Mouse (Mus musculus): Measurements from ENCODE around the gene Rasgrp4. TPM values are rescaled to one million over a fixed set of nuclear protein-coding genes. Genes with fewer than 3 reads are reported as not detected.
"Not testable (repeated sequence)": the region's sequence is repeated elsewhere in the genome, so short reads cannot be mapped to it uniquely, and the experiment has no call there.

Gene Rasgrp4
- polyA plus RNA-seq, 1 experiment from 2014 or later, result 0.79 TPM

GRCm38 (mm10) chr7:29194230-29194629 is 59.6 kb downstream of the Rasgrp4 start:
- not testable (repeated sequence) for H3K4me2 ChIP-seq; H3K27ac ChIP-seq (replicated peaks); H3K4me1 ChIP-seq; ATAC-seq (ENCODE audit: low FRiP score); H3K4me3 ChIP-seq (replicated peaks); H3K36me3 ChIP-seq; H3K9ac ChIP-seq (replicated peaks); H3K27me3 ChIP-seq (replicated peaks); H3K9me3 ChIP-seq (replicated peaks)
- 92% methylated on average over 1 of the region's 1 CpGs for WGBS

- Histone ChIP-seq H3K36me3 (no peaks in the 10 kb centered on the region), H3K27ac (replicated peaks) (no peak overlapping the region), H3K4me2 (no peak overlapping the region), H3K4me1 (no peaks in the 10 kb centered on the region), H3K9ac (replicated peaks) (no peak overlapping the region), H3K27me3 (replicated peaks) (no peaks in the 10 kb centered on the region), H3K4me3 (replicated peaks) (no peak overlapping the region), H3K9me3 (replicated peaks) (no peaks in the 10 kb centered on the region)
- WGBS, result 85% methylated on average over 6 of the region's 6 CpGs
- no peak for ATAC-seq (ENCODE audit: low FRiP score)
Measured at GRCm38 (mm10) chr7:29202577-29202976, 67.9 kb downstream of the Rasgrp4 start.

Other genes with a start within 250 kb of the Rasgrp4 start
- 141 and 177 TPM in 2 replicates for gene Actn4, start 172.5 kb upstream of the Rasgrp4 start, polyA plus RNA-seq (2015; fragmentation: Nextera tagmentation; extraction: Ambion mirVana)
- 306 and 324 TPM in 2 replicates for gene Eif3k, start 153.0 kb upstream of the Rasgrp4 start, polyA plus RNA-seq (2015; fragmentation: Nextera tagmentation; extraction: Ambion mirVana)
- gene Map4k1, start 152.8 kb upstream of the Rasgrp4 start, polyA plus RNA-seq (2015; fragmentation: Nextera tagmentation; extraction: Ambion mirVana), result 10.3 and 19.2 TPM in 2 replicates
- gene Ryr1, start 9.7 kb upstream of the Rasgrp4 start, polyA plus RNA-seq (2015; fragmentation: Nextera tagmentation; extraction: Ambion mirVana), result 8.7 and 13.4 TPM in 2 replicates
- 51.2 and 53.1 TPM in 2 replicates for gene Fam98c, start 21.4 kb downstream of the Rasgrp4 start, polyA plus RNA-seq (2015; fragmentation: Nextera tagmentation; extraction: Ambion mirVana)
- gene Ggn, start 35.4 kb downstream of the Rasgrp4 start, polyA plus RNA-seq (2015; fragmentation: Nextera tagmentation; extraction: Ambion mirVana), result 0.46 and 1.0 TPM in 2 replicates
- gene Spred3, start 35.6 kb downstream of the Rasgrp4 start, polyA plus RNA-seq (2015; fragmentation: Nextera tagmentation; extraction: Ambion mirVana), result 10.5 and 11.7 TPM in 2 replicates
- gene Psmd8, start 45.9 kb downstream of the Rasgrp4 start, polyA plus RNA-seq (2015; fragmentation: Nextera tagmentation; extraction: Ambion mirVana), result 266 and 278 TPM in 2 replicates
- 1.9 and 4.4 TPM in 2 replicates for gene Catsperg1, start 79.2 kb downstream of the Rasgrp4 start, polyA plus RNA-seq (2015; fragmentation: Nextera tagmentation; extraction: Ambion mirVana)
- 0.54 and 1.4 TPM in 2 replicates for gene Kcnk6, start 97.7 kb downstream of the Rasgrp4 start, polyA plus RNA-seq (2015; fragmentation: Nextera tagmentation; extraction: Ambion mirVana)
- 112 and 113 TPM in 2 replicates for gene Yif1b, start 103.5 kb downstream of the Rasgrp4 start, polyA plus RNA-seq (2015; fragmentation: Nextera tagmentation; extraction: Ambion mirVana)
- gene 2200002D01Rik, start 113.6 kb downstream of the Rasgrp4 start, polyA plus RNA-seq (2015; fragmentation: Nextera tagmentation; extraction: Ambion mirVana), result 1.4 and 12.8 TPM in 2 replicates
- gene Spint2, start 147.1 kb downstream of the Rasgrp4 start, polyA plus RNA-seq (2015; fragmentation: Nextera tagmentation; extraction: Ambion mirVana), result 62.7 and 140 TPM in 2 replicates
- gene Ppp1r14a, start 154.5 kb downstream of the Rasgrp4 start, polyA plus RNA-seq (2015; fragmentation: Nextera tagmentation; extraction: Ambion mirVana), result 2.8 and 13.3 TPM in 2 replicates
- 148 and 198 TPM in 2 replicates for gene Dpf1, start 169.1 kb downstream of the Rasgrp4 start, polyA plus RNA-seq (2015; fragmentation: Nextera tagmentation; extraction: Ambion mirVana)

All from neural tube, embryonic 15.5 days (tissue).